Mouse (Mus musculus): ENCODE measurements around the gene Olfr221. TPM values are rescaled to one million over a fixed set of nuclear protein-coding genes. Genes with fewer than 3 reads are reported as not detected.
A peak's percentile ranks its signal among the peaks of the same experiment; 100 is the strongest.

Olfr221 gene
- polyA plus RNA-seq, 1 experiment from 2014 or later, result not detected

DNA sequence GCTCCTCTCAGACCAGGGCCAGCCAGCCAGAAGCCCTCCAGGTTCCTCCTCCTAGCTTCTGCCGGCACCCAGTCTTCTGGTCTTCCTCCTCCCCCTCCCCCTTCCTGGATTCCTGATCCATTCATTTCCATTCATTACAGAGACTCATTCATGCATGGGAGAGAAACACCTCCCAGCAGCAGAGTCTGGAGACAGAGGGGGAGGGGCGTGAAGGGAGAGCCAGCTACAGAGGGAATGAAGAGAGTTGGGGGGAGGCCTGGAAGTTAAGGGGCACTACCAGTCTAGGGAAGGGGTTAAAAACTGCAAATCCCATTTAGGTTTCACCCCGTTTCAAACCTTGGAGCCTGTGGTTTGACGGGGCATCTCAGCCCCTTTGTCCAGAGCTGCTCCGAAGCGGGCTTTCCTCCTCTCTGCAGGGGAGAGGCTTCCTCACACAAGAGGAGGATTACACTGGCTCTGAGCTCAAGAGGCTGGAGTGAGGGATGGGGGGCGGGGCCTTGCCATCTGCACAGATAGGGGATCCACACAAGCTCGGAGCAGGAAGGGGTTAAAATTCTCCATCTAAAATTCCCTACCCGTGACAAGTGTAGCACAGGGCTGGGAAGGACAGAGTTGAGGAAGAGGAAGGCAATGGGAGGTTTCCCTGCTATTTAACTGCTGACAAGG, 31.7 kb downstream of the Olfr221 start:
- Histone ChIP-seq H3K27me3 (ENCODE audit: control insufficient read depth, insufficient read depth, low read length) (no peaks in the 10 kb centered on the region), H3K27ac (ENCODE audit: low read depth, low read length) (peak overlapping the region; percentile 100), H3K9me3 (ENCODE audit: control insufficient read depth, low read length) (no peaks in the 10 kb centered on the region), H3K4me3 (ENCODE audit: low read depth, low read length) (peak overlapping the region; percentile 41), H3K4me2 (peak overlapping the region; percentile 85), H3K9ac (ENCODE audit: low read length) (peak overlapping the region; percentile 73), H3K4me1 (ENCODE audit: control insufficient read depth, insufficient read depth, low read length) (peaks cover 54% of the 10 kb centered on the region), H3K36me3 (ENCODE audit: control insufficient read depth, insufficient read depth, low read length) (peaks cover 29% of the 10 kb centered on the region)
- 2% methylated on average over 9 of the region's 9 CpGs for WGBS
- peak; percentile 99 for DNase-seq (ENCODE audit: low spot score, missing footprints)
- ATAC-seq (ENCODE audit: low FRiP score), result peak; percentile 89

DNA sequence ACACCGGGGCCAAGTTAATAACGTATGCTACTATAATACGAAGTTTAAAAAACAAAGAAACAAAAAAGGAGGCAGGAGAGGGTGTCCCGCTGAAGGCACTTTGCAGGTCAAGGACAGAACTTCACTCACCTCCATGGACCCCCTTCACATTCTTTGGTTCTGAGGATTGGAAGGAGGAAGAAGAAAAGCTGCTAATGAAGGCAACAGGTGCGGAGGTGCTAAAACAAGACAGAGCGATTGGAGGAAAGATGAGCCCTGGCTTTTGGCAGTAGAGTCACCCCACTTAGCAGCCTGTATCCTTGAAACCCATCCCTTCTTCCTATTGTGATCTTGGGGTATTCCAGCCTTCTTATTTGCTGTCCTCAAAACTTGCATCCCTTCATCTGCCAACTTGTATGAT, 32.4 kb downstream of the Olfr221 start:
- WGBS, result 29% methylated on average over 6 of the region's 6 CpGs
- no peak for ATAC-seq (ENCODE audit: low FRiP score)
- Histone ChIP-seq H3K27ac (ENCODE audit: low read depth, low read length) (peak overlapping the region; percentile 100), H3K4me1 (ENCODE audit: control insufficient read depth, insufficient read depth, low read length) (peaks cover 56% of the 10 kb centered on the region), H3K9me3 (ENCODE audit: control insufficient read depth, low read length) (no peaks in the 10 kb centered on the region), H3K36me3 (ENCODE audit: control insufficient read depth, insufficient read depth, low read length) (peaks cover 30% of the 10 kb centered on the region), H3K4me2 (peak overlapping the region; percentile 85), H3K27me3 (ENCODE audit: control insufficient read depth, insufficient read depth, low read length) (no peaks in the 10 kb centered on the region), H3K4me3 (ENCODE audit: low read depth, low read length) (peak overlapping the region; percentile 41), H3K9ac (ENCODE audit: low read length) (peak overlapping the region; percentile 73)
- no peak for DNase-seq (ENCODE audit: low spot score, missing footprints)

DNA sequence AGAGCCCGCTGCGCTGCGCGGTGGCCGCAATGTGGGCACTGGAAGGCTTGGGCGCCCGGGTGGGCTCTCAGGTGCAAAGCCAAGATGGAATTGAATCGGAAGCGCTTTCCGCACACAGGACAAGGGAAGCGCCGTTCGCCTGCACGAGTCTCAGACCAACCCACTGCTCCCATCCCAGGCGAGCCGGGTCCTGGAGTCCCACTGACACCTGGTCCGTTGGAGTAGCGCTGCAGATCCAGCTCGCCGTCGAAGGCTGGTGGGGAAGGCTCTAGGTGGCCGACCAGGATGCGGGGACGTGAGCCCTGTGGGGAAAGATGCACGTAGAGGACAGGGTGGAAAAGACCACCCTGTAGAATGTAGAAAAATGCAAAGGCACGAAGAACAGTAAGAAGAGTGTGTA, 32.9 kb downstream of the Olfr221 start:
- peak; percentile 93 for DNase-seq (ENCODE audit: low spot score, missing footprints)
- peaks cover 61% of the 10 kb centered on the region for H3K4me1 ChIP-seq (ENCODE audit: control insufficient read depth, insufficient read depth, low read length)
- peak overlapping the region; percentile 41 for H3K4me3 ChIP-seq (ENCODE audit: low read depth, low read length)
- no peak for ATAC-seq (ENCODE audit: low FRiP score)
- no peaks in the 10 kb centered on the region for H3K9me3 ChIP-seq (ENCODE audit: control insufficient read depth, low read length)
- peak overlapping the region; percentile 85 for H3K4me2 ChIP-seq
- peaks cover 30% of the 10 kb centered on the region for H3K36me3 ChIP-seq (ENCODE audit: control insufficient read depth, insufficient read depth, low read length)
- H3K9ac ChIP-seq (ENCODE audit: low read length), result peak overlapping the region; percentile 73
- WGBS, result 21% methylated on average over 26 of the region's 26 CpGs
- no peaks in the 10 kb centered on the region for H3K27me3 ChIP-seq (ENCODE audit: control insufficient read depth, insufficient read depth, low read length)
- H3K27ac ChIP-seq (ENCODE audit: low read depth, low read length), result peak overlapping the region; percentile 100

DNA sequence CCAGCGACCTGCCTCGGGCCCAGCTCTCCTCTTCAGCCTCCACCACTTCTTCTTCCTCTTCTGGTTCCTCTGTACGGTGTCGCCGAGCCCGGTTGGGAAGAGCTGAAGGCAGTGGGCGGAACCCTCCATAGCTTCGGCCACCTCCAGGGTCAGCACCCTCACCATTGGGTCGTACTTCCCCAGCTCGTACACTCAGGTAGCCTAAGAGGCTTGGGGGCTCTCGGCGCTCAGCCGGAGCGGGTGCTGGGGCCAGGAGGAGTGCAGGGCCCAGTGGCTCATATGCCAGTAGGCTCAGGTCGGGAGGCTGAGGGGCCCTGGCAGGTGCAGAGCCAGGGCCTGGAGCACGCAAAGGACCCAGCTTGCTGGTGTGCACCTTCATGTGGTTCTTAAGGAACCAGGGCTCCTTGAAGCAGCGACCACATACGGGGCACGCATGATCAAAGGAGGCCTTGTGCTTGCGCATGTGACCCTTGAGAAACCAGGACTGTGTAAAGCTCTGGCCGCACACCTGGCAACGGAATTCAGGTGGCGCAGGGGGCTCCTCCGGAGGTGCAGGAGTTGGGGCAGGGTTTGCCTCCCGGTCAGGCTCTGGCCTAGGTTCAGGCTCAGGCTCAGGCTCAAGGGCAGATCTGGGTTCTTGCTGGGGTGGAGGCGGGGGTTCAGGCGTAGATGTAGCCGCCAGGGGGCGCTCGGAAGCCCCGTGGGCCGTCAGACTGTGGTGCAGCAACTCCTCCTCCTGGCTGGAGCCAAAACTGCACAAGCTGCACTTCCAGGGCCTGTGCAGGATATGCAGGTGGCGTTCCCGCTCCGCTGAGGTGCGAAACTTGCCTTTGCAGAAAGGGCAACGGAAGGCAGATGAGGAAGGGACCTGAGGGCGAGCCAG, 33.7 kb downstream of the Olfr221 start:
- Histone ChIP-seq H3K4me2 (peak overlapping the region; percentile 85), H3K36me3 (ENCODE audit: control insufficient read depth, insufficient read depth, low read length) (peaks cover 30% of the 10 kb centered on the region), H3K27me3 (ENCODE audit: control insufficient read depth, insufficient read depth, low read length) (no peaks in the 10 kb centered on the region), H3K9me3 (ENCODE audit: control insufficient read depth, low read length) (no peaks in the 10 kb centered on the region), H3K4me3 (ENCODE audit: low read depth, low read length) (peak overlapping the region; percentile 41), H3K9ac (ENCODE audit: low read length) (peak overlapping the region; percentile 73), H3K27ac (ENCODE audit: low read depth, low read length) (0 out of 2 replicates have a peak overlapping the region, but pooled peaks have one; percentile 100), H3K4me1 (ENCODE audit: control insufficient read depth, insufficient read depth, low read length) (peaks cover 69% of the 10 kb centered on the region)
- ATAC-seq (ENCODE audit: low FRiP score) (peak; percentile 12), DNase-seq (ENCODE audit: low spot score, missing footprints) (peak; percentile 99)
- 52% methylated on average over 38 of the region's 38 CpGs for WGBS

DNA sequence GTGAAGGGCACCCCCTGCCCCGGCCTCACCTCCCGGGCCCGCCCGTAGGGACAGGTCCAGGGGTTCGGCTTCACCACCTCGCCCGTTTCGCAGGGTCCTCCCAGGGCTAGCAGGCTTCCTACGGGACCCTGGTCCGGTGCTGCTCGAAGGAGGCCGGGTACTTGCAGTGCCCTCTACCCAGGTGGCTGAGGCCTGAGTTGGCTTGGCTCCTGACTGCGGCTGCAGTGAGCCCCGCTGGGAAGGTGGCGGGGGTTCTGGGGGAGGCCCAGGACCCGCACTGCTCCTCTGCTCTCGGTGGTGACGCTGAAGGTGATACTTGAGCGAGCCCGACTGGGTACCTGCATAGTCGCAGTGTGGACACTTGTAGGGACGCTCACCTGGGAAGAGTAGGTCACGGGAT, 35.5 kb downstream of the Olfr221 start:
- no peak overlapping the region for H3K9ac ChIP-seq (ENCODE audit: low read length)
- WGBS, result 93% methylated on average over 23 of the region's 23 CpGs
- DNase-seq (ENCODE audit: low spot score, missing footprints), result peak; percentile 82
- H3K27me3 ChIP-seq (ENCODE audit: control insufficient read depth, insufficient read depth, low read length), result no peaks in the 10 kb centered on the region
- H3K4me1 ChIP-seq (ENCODE audit: control insufficient read depth, insufficient read depth, low read length), result peaks cover 59% of the 10 kb centered on the region
- no peak overlapping the region for H3K4me2 ChIP-seq
- no peak for ATAC-seq (ENCODE audit: low FRiP score)
- H3K9me3 ChIP-seq (ENCODE audit: control insufficient read depth, low read length), result no peaks in the 10 kb centered on the region
- H3K36me3 ChIP-seq (ENCODE audit: control insufficient read depth, insufficient read depth, low read length), result peaks cover 37% of the 10 kb centered on the region
- H3K4me3 ChIP-seq (ENCODE audit: low read depth, low read length), result no peak overlapping the region
- H3K27ac ChIP-seq (ENCODE audit: low read depth, low read length), result no peak overlapping the region

DNA sequence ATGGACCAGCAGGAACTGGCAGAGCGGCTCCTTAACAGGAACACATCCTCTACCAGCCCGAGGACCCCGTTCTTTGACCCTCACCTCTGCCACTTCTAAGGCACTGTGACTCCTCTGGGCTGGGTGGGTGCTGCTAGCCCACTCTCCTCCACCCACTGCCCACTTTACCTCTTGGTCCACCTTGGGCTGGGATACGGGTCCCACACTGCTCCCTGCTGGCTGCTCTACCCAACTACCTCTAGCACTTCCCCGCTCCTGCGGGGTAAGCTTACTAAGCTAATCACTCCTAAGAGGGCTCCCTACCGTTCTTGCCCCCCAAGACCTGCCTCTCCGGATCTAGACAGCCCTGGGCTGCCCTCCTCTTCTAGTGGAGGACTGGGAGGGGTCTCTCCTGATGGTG, 36.0 kb downstream of the Olfr221 start:
- Histone ChIP-seq H3K4me2 (no peak overlapping the region), H3K9ac (ENCODE audit: low read length) (no peak overlapping the region), H3K27ac (ENCODE audit: low read depth, low read length) (no peak overlapping the region), H3K4me1 (ENCODE audit: control insufficient read depth, insufficient read depth, low read length) (peaks cover 54% of the 10 kb centered on the region), H3K9me3 (ENCODE audit: control insufficient read depth, low read length) (no peaks in the 10 kb centered on the region), H3K27me3 (ENCODE audit: control insufficient read depth, insufficient read depth, low read length) (no peaks in the 10 kb centered on the region), H3K4me3 (ENCODE audit: low read depth, low read length) (no peak overlapping the region), H3K36me3 (ENCODE audit: control insufficient read depth, insufficient read depth, low read length) (peaks cover 37% of the 10 kb centered on the region)
- ATAC-seq (ENCODE audit: low FRiP score) (no peak), DNase-seq (ENCODE audit: low spot score, missing footprints) (no peak)
- WGBS, result 69% methylated on average over 8 of the region's 8 CpGs

DNA sequence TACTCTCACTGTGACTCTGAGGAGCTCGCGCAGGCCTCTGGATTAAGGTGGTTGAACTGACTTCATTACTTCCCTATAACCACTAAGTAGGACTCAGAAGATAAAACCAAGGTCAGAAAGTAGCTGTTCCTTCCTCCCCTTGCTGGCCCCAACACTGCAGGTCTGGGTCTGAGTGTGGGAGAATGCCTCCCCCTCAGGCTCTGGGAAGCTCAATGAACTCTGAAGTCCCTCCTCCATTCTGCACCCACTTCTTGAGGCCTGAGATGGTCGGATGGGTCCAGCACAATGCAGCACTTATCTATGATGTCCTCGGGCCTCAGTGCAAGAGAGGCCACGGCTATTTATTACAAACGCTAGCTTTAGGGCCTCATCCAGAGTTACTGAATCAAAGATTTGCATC, 36.6 kb downstream of the Olfr221 start:
- no peak overlapping the region for H3K27ac ChIP-seq (ENCODE audit: low read depth, low read length)
- no peaks in the 10 kb centered on the region for H3K27me3 ChIP-seq (ENCODE audit: control insufficient read depth, insufficient read depth, low read length)
- H3K36me3 ChIP-seq (ENCODE audit: control insufficient read depth, insufficient read depth, low read length), result peaks cover 41% of the 10 kb centered on the region
- ATAC-seq (ENCODE audit: low FRiP score) (no peak), DNase-seq (ENCODE audit: low spot score, missing footprints) (peak; percentile 83)
- no peaks in the 10 kb centered on the region for H3K9me3 ChIP-seq (ENCODE audit: control insufficient read depth, low read length)
- H3K4me1 ChIP-seq (ENCODE audit: control insufficient read depth, insufficient read depth, low read length), result peaks cover 53% of the 10 kb centered on the region
- H3K4me3 ChIP-seq (ENCODE audit: low read depth, low read length), result no peak overlapping the region
- 87% methylated on average over 6 of the region's 6 CpGs for WGBS
- H3K4me2 ChIP-seq, result no peak overlapping the region
- no peak overlapping the region for H3K9ac ChIP-seq (ENCODE audit: low read length)

DNA sequence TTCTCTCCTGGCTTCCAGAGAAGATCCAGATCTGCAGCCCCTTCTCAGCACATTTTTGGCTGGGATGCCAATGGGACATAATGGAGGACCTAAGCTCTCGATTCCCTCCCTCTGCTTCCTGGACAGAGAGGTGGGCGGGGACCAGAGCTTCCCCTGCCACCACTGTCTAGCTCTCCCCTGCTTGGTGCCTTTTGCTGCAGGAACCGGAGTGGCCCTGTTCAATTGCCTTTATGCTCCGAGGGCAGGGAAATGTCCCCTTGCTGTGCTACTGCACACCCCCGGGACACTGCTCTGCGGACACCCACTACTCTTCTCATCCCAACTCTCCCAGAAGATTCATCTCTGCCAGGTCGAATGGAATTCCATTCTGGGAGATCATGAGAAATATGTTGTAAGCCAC, 37.1 kb downstream of the Olfr221 start:
- Histone ChIP-seq H3K27ac (ENCODE audit: low read depth, low read length) (no peak overlapping the region), H3K27me3 (ENCODE audit: control insufficient read depth, insufficient read depth, low read length) (no peaks in the 10 kb centered on the region), H3K4me1 (ENCODE audit: control insufficient read depth, insufficient read depth, low read length) (peaks cover 52% of the 10 kb centered on the region), H3K4me3 (ENCODE audit: low read depth, low read length) (no peak overlapping the region), H3K9ac (ENCODE audit: low read length) (no peak overlapping the region), H3K36me3 (ENCODE audit: control insufficient read depth, insufficient read depth, low read length) (peaks cover 44% of the 10 kb centered on the region), H3K4me2 (no peak overlapping the region), H3K9me3 (ENCODE audit: control insufficient read depth, low read length) (no peaks in the 10 kb centered on the region)
- no peak for ATAC-seq (ENCODE audit: low FRiP score)
- WGBS, result 63% methylated on average over 7 of the region's 7 CpGs
- peak; percentile 77 for DNase-seq (ENCODE audit: low spot score, missing footprints)

DNA sequence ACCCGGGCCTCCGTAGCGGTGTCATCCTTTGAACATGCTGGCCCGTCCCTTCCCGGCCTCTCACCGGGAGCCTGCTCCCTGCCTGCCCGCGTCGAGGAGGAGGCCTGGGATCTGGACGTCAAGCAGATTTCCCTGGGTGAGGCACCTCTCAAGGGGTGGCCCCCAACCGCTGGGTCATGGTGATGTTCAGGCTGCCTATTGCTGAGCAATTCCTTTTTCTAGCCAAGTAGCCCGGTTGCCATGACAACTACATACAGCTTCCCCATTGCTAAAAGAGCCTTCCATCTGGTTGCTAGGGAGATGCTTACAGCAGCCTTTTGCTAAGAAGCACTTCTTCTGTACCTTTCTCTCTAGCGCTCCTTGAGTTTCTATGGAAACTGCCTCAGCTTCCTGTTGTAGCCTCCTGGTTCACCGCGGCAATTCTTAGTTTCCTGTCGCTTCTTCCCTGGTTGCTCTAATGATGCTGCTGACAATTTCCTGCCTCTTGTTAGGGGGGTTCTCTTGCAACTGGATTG, 38.2 kb downstream of the Olfr221 start:
- peak; percentile 96 for DNase-seq (ENCODE audit: low spot score, missing footprints)
- Histone ChIP-seq H3K4me3 (ENCODE audit: low read depth, low read length) (no peak overlapping the region), H3K27ac (ENCODE audit: low read depth, low read length) (peak overlapping the region; percentile 76), H3K4me2 (peak overlapping the region; percentile 31), H3K36me3 (ENCODE audit: control insufficient read depth, insufficient read depth, low read length) (peaks cover 42% of the 10 kb centered on the region), H3K9ac (ENCODE audit: low read length) (peak overlapping the region; percentile 9; the same call in 1 of the 2 replicates), H3K4me1 (ENCODE audit: control insufficient read depth, insufficient read depth, low read length) (peaks cover 41% of the 10 kb centered on the region), H3K9me3 (ENCODE audit: control insufficient read depth, low read length) (no peaks in the 10 kb centered on the region), H3K27me3 (ENCODE audit: control insufficient read depth, insufficient read depth, low read length) (no peaks in the 10 kb centered on the region)
- 7% methylated on average over 16 of the region's 16 CpGs for WGBS
- ATAC-seq (ENCODE audit: low FRiP score), result peak; percentile 83
